Mouse (Mus musculus) forebrain, embryonic 12.5 days (tissue): Measurements from ENCODE around the gene Ptger3. TPM values are rescaled to one million over a fixed set of nuclear protein-coding genes. Genes with fewer than 3 reads are reported as not detected.

ENCODE experiments used
- ATAC-seq: fragments of 200-750 bp; cut with Nextera tagmentation; 2 replicates; pipeline ENCODE4 v1.8.0; 2017; ENCODE audit warnings: moderate TSS enrichment; ENCODE audit not compliant: low FRiP score
- H3K27ac ChIP-seq: fragments of 300-500 bp; sonication (generic); 2 replicates; pipeline ENCODE4 v1.5.1; 2016; ENCODE audit warnings: mild to moderate bottlenecking
- H3K27me3 ChIP-seq: fragments of 300-500 bp; sonication (generic); 2 replicates; pipeline ENCODE4 v1.6.1; 2016; ENCODE audit warnings: mild to moderate bottlenecking
- H3K36me3 ChIP-seq: fragments of 300-500 bp; sonication (generic); replicated peaks from 2 replicates; pipeline ENCODE4 v1.6.1; 2016; ENCODE audit warnings: mild to moderate bottlenecking
- H3K4me1 ChIP-seq: fragments of 300-500 bp; sonication (generic); 2 replicates; pipeline ENCODE4 v1.6.1; 2016
- H3K4me2 ChIP-seq: fragments of 300-500 bp; sonication (generic); 2 replicates; pipeline ENCODE4 v1.6.1; 2016; ENCODE audit warnings: mild to moderate bottlenecking, moderate library complexity
- H3K4me3 ChIP-seq: fragments of 300-500 bp; sonication (generic); replicated peaks from 2 replicates; pipeline ENCODE4 v1.5.1; 2016; ENCODE audit warnings: mild to moderate bottlenecking
- H3K9ac ChIP-seq: fragments of 300-500 bp; sonication (generic); 2 replicates; pipeline ENCODE4 v1.6.1; 2016; ENCODE audit warnings: mild to moderate bottlenecking
- H3K9me3 ChIP-seq: fragments of 300-500 bp; sonication (generic); 2 replicates; pipeline ENCODE4 v1.6.1; 2016
- WGBS: fragments of 180-500 bp; shearing (Covaris S2); methylation state at CpG from one replicate; pipeline ENCODE4 v1.1.7; 2016; 5-methylcytosine and 5-hydroxymethylcytosine counted together
- polyA plus RNA-seq: library from polyadenylated mRNA; unstranded; fragments of >200 nt; fragmentation: Nextera tagmentation; extraction: Ambion mirVana; gene quantifications from 2 replicates; pipeline ENCODE4 v1.2.1, GENCODE M21; 2016

Gene Ptger3
- polyA plus RNA-seq, 1 experiment from 2014 or later = 2.3 TPM

GRCm38 (mm10) chr3:157572011-157572410 lies 5.3 kb downstream of the Ptger3 start:
- Histone ChIP-seq H3K27ac (no peak overlapping the region), H3K9me3 (no peaks in the 10 kb centered on the region), H3K4me3 (no peak overlapping the region), H3K36me3 (no peaks in the 10 kb centered on the region), H3K4me1 (peaks cover 7% of the 10 kb centered on the region), H3K27me3 (peaks cover 29% of the 10 kb centered on the region), H3K9ac (no peak overlapping the region), H3K4me2 (no peak overlapping the region)
- no peak for ATAC-seq
- WGBS = 89% methylated on average over 6 of the region's 6 CpGs

- Histone ChIP-seq H3K4me1 (no peaks in the 10 kb centered on the region), H3K9me3 (no peaks in the 10 kb centered on the region), H3K36me3 (no peaks in the 10 kb centered on the region), H3K4me3 (no peak overlapping the region), H3K9ac (no peak overlapping the region), H3K27me3 (no peaks in the 10 kb centered on the region), H3K27ac (no peak overlapping the region), H3K4me2 (no peak overlapping the region)
- WGBS = 85% methylated on average over 9 of the region's 9 CpGs
- no peak for ATAC-seq
Measured at GRCm38 (mm10) chr3:157575441-157576342, 9.0 kb downstream of the Ptger3 start.

GRCm38 (mm10) chr3:157576343-157576722 lies 9.6 kb downstream of the Ptger3 start:
- 76% methylated on average over 1 of the region's 1 CpGs for WGBS
- ATAC-seq = no peak
- H3K4me3 ChIP-seq = no peak overlapping the region
- no peaks in the 10 kb centered on the region for H3K9me3 ChIP-seq
- no peak overlapping the region for H3K27ac ChIP-seq
- no peak overlapping the region for H3K4me2 ChIP-seq
- H3K9ac ChIP-seq = no peak overlapping the region
- no peaks in the 10 kb centered on the region for H3K36me3 ChIP-seq
- no peaks in the 10 kb centered on the region for H3K27me3 ChIP-seq
- no peaks in the 10 kb centered on the region for H3K4me1 ChIP-seq

- Histone ChIP-seq H3K27ac (no peak overlapping the region), H3K36me3 (no peaks in the 10 kb centered on the region), H3K4me3 (no peak overlapping the region), H3K9me3 (no peaks in the 10 kb centered on the region), H3K27me3 (no peaks in the 10 kb centered on the region), H3K4me2 (no peak overlapping the region), H3K9ac (no peak overlapping the region), H3K4me1 (no peaks in the 10 kb centered on the region)
- WGBS = 89% methylated on average over 1 of the region's 1 CpGs
- no peak for ATAC-seq
Measured at GRCm38 (mm10) chr3:157576862-157577261, 10.2 kb downstream of the Ptger3 start.

GRCm38 (mm10) chr3:157578469-157579170 lies 11.9 kb downstream of the Ptger3 start:
- no peak overlapping the region for H3K27ac ChIP-seq
- no peak overlapping the region for H3K9ac ChIP-seq
- no peak overlapping the region for H3K4me3 ChIP-seq
- H3K36me3 ChIP-seq = no peaks in the 10 kb centered on the region
- H3K9me3 ChIP-seq = no peaks in the 10 kb centered on the region
- no peak overlapping the region for H3K4me2 ChIP-seq
- ATAC-seq = no peak
- WGBS = 93% methylated on average over 5 of the region's 5 CpGs
- no peaks in the 10 kb centered on the region for H3K27me3 ChIP-seq
- H3K4me1 ChIP-seq = peaks cover 7% of the 10 kb centered on the region

GRCm38 (mm10) chr3:157579376-157579775 lies 12.7 kb downstream of the Ptger3 start:
- H3K27me3 ChIP-seq = no peaks in the 10 kb centered on the region

GRCm38 (mm10) chr3:157580299-157580698 lies 13.6 kb downstream of the Ptger3 start:
- H3K9ac ChIP-seq = no peak overlapping the region

More at GRCm38 (mm10) chr3:157579376-157579775, 12.7 kb downstream of the Ptger3 start:
- H3K9ac ChIP-seq = no peak overlapping the region
- no peaks in the 10 kb centered on the region for H3K36me3 ChIP-seq
- ATAC-seq = no peak
- H3K27ac ChIP-seq = no peak overlapping the region
- H3K4me2 ChIP-seq = no peak overlapping the region
- no peak overlapping the region for H3K4me3 ChIP-seq
- H3K4me1 ChIP-seq = peaks cover 7% of the 10 kb centered on the region
- H3K9me3 ChIP-seq = no peaks in the 10 kb centered on the region
- WGBS = 78% methylated on average over 2 of the region's 2 CpGs

GRCm38 (mm10) chr3:157581755-157582154 lies 15.1 kb downstream of the Ptger3 start:
- Histone ChIP-seq H3K4me1 (peaks cover 7% of the 10 kb centered on the region), H3K4me2 (no peak overlapping the region), H3K36me3 (no peaks in the 10 kb centered on the region), H3K9ac (no peak overlapping the region), H3K9me3 (no peaks in the 10 kb centered on the region), H3K27me3 (no peaks in the 10 kb centered on the region), H3K27ac (no peak overlapping the region), H3K4me3 (no peak overlapping the region)
- ATAC-seq = no peak
- 22% methylated on average over 2 of the region's 2 CpGs for WGBS

More at GRCm38 (mm10) chr3:157580299-157580698, 13.6 kb downstream of the Ptger3 start:
- no peaks in the 10 kb centered on the region for H3K27me3 ChIP-seq
- H3K36me3 ChIP-seq = no peaks in the 10 kb centered on the region
- ATAC-seq = no peak
- H3K4me2 ChIP-seq = no peak overlapping the region
- H3K4me1 ChIP-seq = peaks cover 7% of the 10 kb centered on the region
- no peak overlapping the region for H3K27ac ChIP-seq
- WGBS = 80% methylated on average over 4 of the region's 4 CpGs
- no peak overlapping the region for H3K4me3 ChIP-seq
- no peaks in the 10 kb centered on the region for H3K9me3 ChIP-seq

- H3K9ac ChIP-seq = no peak overlapping the region
Measured at GRCm38 (mm10) chr3:157582626-157583405, 16.1 kb downstream of the Ptger3 start.

GRCm38 (mm10) chr3:157597837-157598379 lies 31.2 kb downstream of the Ptger3 start:
- H3K27me3 ChIP-seq = no peaks in the 10 kb centered on the region
- WGBS = 86% methylated on average over 7 of the region's 7 CpGs
- H3K27ac ChIP-seq = no peak overlapping the region
- H3K36me3 ChIP-seq = no peaks in the 10 kb centered on the region
- H3K4me3 ChIP-seq = no peak overlapping the region
- H3K9me3 ChIP-seq = no peaks in the 10 kb centered on the region
- H3K4me1 ChIP-seq = no peaks in the 10 kb centered on the region
- H3K4me2 ChIP-seq = no peak overlapping the region
- no peak for ATAC-seq
- no peak overlapping the region for H3K9ac ChIP-seq

More at GRCm38 (mm10) chr3:157582626-157583405, 16.1 kb downstream of the Ptger3 start:
- Histone ChIP-seq H3K27me3 (no peaks in the 10 kb centered on the region), H3K36me3 (no peaks in the 10 kb centered on the region), H3K4me3 (no peak overlapping the region), H3K4me1 (peaks cover 7% of the 10 kb centered on the region), H3K27ac (no peak overlapping the region), H3K9me3 (no peaks in the 10 kb centered on the region), H3K4me2 (no peak overlapping the region)
- no peak for ATAC-seq
- 38% methylated on average over 5 of the region's 5 CpGs for WGBS

GRCm38 (mm10) chr3:157604684-157605410 lies 38.2 kb downstream of the Ptger3 start:
- ATAC-seq = no peak
- Histone ChIP-seq H3K9me3 (no peaks in the 10 kb centered on the region), H3K4me1 (no peaks in the 10 kb centered on the region), H3K27me3 (no peaks in the 10 kb centered on the region), H3K9ac (no peak overlapping the region), H3K4me2 (no peak overlapping the region), H3K36me3 (no peaks in the 10 kb centered on the region), H3K4me3 (no peak overlapping the region), H3K27ac (no peak overlapping the region)
- 88% methylated on average over 6 of the region's 6 CpGs for WGBS
